In genomic region chr5:115126578-115127312, GRCm38 (mm10) we compare ENCODE assay signal across 17 mouse cellular contexts. TPM values are rescaled to one million over a fixed set of nuclear protein-coding genes. Genes with fewer than 3 reads are reported as not detected.
DNase-seq lines count a peak whose midpoint lies in the region; ATAC-seq and TF ChIP-seq lines count a peak whose summit lies in the region.
"Had no signal": no experiment of that assay in that cellular context is flagged by ENCODE, and none has a peak within 500 bp of the region (broad histone marks: within the 10 kb centered on the region; RNA-seq: fewer than 3 reads in every experiment).

No protein-coding gene starts in this region.

- DNase-seq in layer of hippocampus, adult 2 months (ENCODE audit: low spot score in 2 of 2), result no peak
- no peak for DNase-seq in layer of hippocampus, postnatal 10 days (ENCODE audit: low spot score in 2 of 2)
- no peak for DNase-seq in G1E (ENCODE audit: low spot score)
- peak; percentile 66 for DNase-seq in naive thymus-derived CD4-positive, alpha-beta T cell, adult 2 months (ENCODE audit: low read depth)
- no peak for DNase-seq in forebrain, embryonic 10.5 days (ENCODE audit: extremely low spot score, low spot score)
- DNase-seq: forebrain, postnatal 0 days; right cerebral cortex, adult 18-20 months; thymus, postnatal 14 days had no signal

- H3K9me3 ChIP-seq in G1E (replicated peaks), result no peaks in the 10 kb centered on the region
- H3K9me3 ChIP-seq in forebrain, embryonic 10.5 days, result no peaks in the 10 kb centered on the region
- H3K9me3 ChIP-seq: heart, embryonic 15.5 days; hindbrain, embryonic 15.5 days; limb, embryonic 15.5 days; midbrain, embryonic 13.5 days had no signal

- 91% methylated on average over 28 of the region's 28 CpGs for WGBS in forebrain, embryonic 10.5 days

- peaks cover 13% of the 10 kb centered on the region for H3K79me2 ChIP-seq in C2C12 (ENCODE audit: control insufficient read depth, insufficient read depth)

- TF ChIP-seq CTCF in layer of hippocampus, adult 2 months (conservative IDR thresholded peaks at IDR 0.05), result no peak
- TF ChIP-seq CTCF in C2C12 (IDR thresholded peaks at IDR 0.05; ENCODE audit: control insufficient read depth, insufficient read depth, insufficient read length) (no peak), G1E (IDR thresholded peaks at IDR 0.05; ENCODE audit: low read depth, low read length) (no peak)

- peaks cover 2% of the 10 kb centered on the region for H3K79me3 ChIP-seq in C2C12 (ENCODE audit: low read depth)

- H3K4me1 ChIP-seq in G1E (ENCODE audit: insufficient read depth, low read depth, low read length), result peaks cover 21% of the 10 kb centered on the region
- peaks cover 8% of the 10 kb centered on the region for H3K4me1 ChIP-seq in forebrain, embryonic 10.5 days

- peak overlapping the region; percentile 78; the same call in 1 of the 2 replicates for H3K27ac ChIP-seq in layer of hippocampus, adult 2 months
- no peak overlapping the region for H3K27ac ChIP-seq in forebrain, embryonic 10.5 days
- H3K27ac ChIP-seq: heart, embryonic 15.5 days; limb, embryonic 15.5 days had no signal

- H3K4me3 ChIP-seq in layer of hippocampus, adult 2 months, result no peak overlapping the region
- H3K4me3 ChIP-seq in C2C12 (ENCODE audit: insufficient read depth, poor library complexity, severe bottlenecking) (no peak overlapping the region), G1E (ENCODE audit: low read depth, low read length) (no peak overlapping the region)
- no peak overlapping the region for H3K4me3 ChIP-seq in forebrain, embryonic 10.5 days
- H3K4me3 ChIP-seq: heart, embryonic 15.5 days; hindbrain, embryonic 15.5 days; limb, embryonic 15.5 days; midbrain, embryonic 13.5 days had no signal

- H3K36me3 ChIP-seq in C2C12 (ENCODE audit: control insufficient read depth, insufficient read depth) (peaks cover 46% of the 10 kb centered on the region), G1E (replicated peaks) (peaks cover 93% of the 10 kb centered on the region)
- H3K36me3 ChIP-seq in forebrain, embryonic 10.5 days (replicated peaks), result peaks cover 99% of the 10 kb centered on the region

- no peaks in the 10 kb centered on the region for H3K27me3 ChIP-seq in C2C12 (ENCODE audit: control insufficient read depth, insufficient read depth, insufficient read length)
- no peaks in the 10 kb centered on the region for H3K27me3 ChIP-seq in G1E (ENCODE audit: insufficient read depth, low read length)
- no peaks in the 10 kb centered on the region for H3K27me3 ChIP-seq in forebrain, embryonic 10.5 days (ENCODE audit: poor library complexity, severe bottlenecking)
- H3K27me3 ChIP-seq: heart, embryonic 15.5 days; hindbrain, embryonic 15.5 days; limb, embryonic 15.5 days; midbrain, embryonic 13.5 days had no signal

- peak; percentile 56 for ATAC-seq in G1E (ENCODE audit: extremely low read depth, insufficient number of reproducible peaks, low FRiP score, poor library complexity, severe bottlenecking)
- no peak for ATAC-seq in megakaryocyte-erythroid progenitor cell, adult 5-6 weeks (replicated peaks; ENCODE audit: low FRiP score, low TSS enrichment, poor library complexity, severe bottlenecking)
- ATAC-seq: forebrain, postnatal 0 days; midbrain, embryonic 13.5 days had no signal

- no peak overlapping the region for H3ac ChIP-seq in C2C12 (ENCODE audit: control insufficient read depth, insufficient read length, low read depth)

TF ChIP-seq in C2C12, 6 proteins besides CTCF, POLR2A, EP300 and RAD21:
- TF ChIP-seq USF1 (IDR thresholded peaks at IDR 0.05; ENCODE audit: low read depth) (peak; percentile 2), MYOD1 (IDR thresholded peaks at IDR 0.05; ENCODE audit: control insufficient read depth, insufficient read length, low read depth) (no peak)

RNA-seq across cellular contexts. Expression of gene Acads, which starts 7.6 kb away (rescaled TPM):
- 1 to 10 TPM; 6.5 to 7.3 TPM for total RNA-seq in layer of hippocampus, adult 2 months (2021)
- total RNA-seq in layer of hippocampus, postnatal 10 days (2021), result 1 to 10 TPM; 6.8 to 9.9 TPM
- polyA plus RNA-seq in C2C12 (2012; fragmentation: generic; extraction: Trizol), result 56.9 TPM
- 23.4 and 28.1 TPM in 2 replicates for total RNA-seq in G1E (2014; fragmentation: Nextera tagmentation)
- total RNA-seq in G1E (2017), result 23.0 and 26.3 TPM in 2 replicates
- 62.6 and 63.4 TPM in 2 replicates for polyA plus RNA-seq in G1E (2012)
- polyA plus RNA-seq in forebrain, embryonic 10.5 days (2016; fragmentation: Nextera tagmentation; extraction: Ambion mirVana), result 59.9 and 66.9 TPM in 2 replicates
- 39.6 and 50.3 TPM in 2 replicates for total RNA-seq in megakaryocyte-erythroid progenitor cell, adult 5-6 weeks (2014; fragmentation: Nextera tagmentation)
- total RNA-seq in megakaryocyte-erythroid progenitor cell, adult 5-6 weeks (2017), result 19.2 and 24.8 TPM in 2 replicates

RNA-seq across cellular contexts. Expression of gene Unc119b, which starts 8.0 kb away (rescaled TPM):
- total RNA-seq in layer of hippocampus, adult 2 months (2021), result 10 to 100 TPM; 25.9 to 28.0 TPM
- total RNA-seq in layer of hippocampus, postnatal 10 days (2021), result 10 to 100 TPM; 26.7 to 29.8 TPM
- polyA plus RNA-seq in C2C12 (2012; fragmentation: generic; extraction: Trizol) (39.0 TPM), G1E (2012) (32.8 and 32.9 TPM in 2 replicates)
- total RNA-seq in G1E (2014; fragmentation: Nextera tagmentation) (12.2 and 12.5 TPM in 2 replicates), G1E (2017) (14.3 and 16.0 TPM in 2 replicates)
- 75.4 and 77.6 TPM in 2 replicates for polyA plus RNA-seq in forebrain, embryonic 10.5 days (2016; fragmentation: Nextera tagmentation; extraction: Ambion mirVana)
- 13.8 and 15.5 TPM in 2 replicates for total RNA-seq in megakaryocyte-erythroid progenitor cell, adult 5-6 weeks (2014; fragmentation: Nextera tagmentation)
- total RNA-seq in megakaryocyte-erythroid progenitor cell, adult 5-6 weeks (2017), result 7.1 and 12.7 TPM in 2 replicates

RNA-seq across cellular contexts. Expression of gene Gm10401, which starts 28.6 kb away (rescaled TPM):
- not detected for total RNA-seq in layer of hippocampus, adult 2 months (2021)
- total RNA-seq in layer of hippocampus, postnatal 10 days (2021), result not detected
- polyA plus RNA-seq in C2C12 (2012; fragmentation: generic; extraction: Trizol) (6.5 TPM), G1E (2012) (not detected in 2 replicates)
- total RNA-seq in G1E (2014; fragmentation: Nextera tagmentation) (not detected in 2 replicates), G1E (2017) (0.46 and 0.49 TPM in 2 replicates)
- polyA plus RNA-seq in forebrain, embryonic 10.5 days (2016; fragmentation: Nextera tagmentation; extraction: Ambion mirVana), result 18.3 and 22.9 TPM in 2 replicates
- not detected in 2 replicates for total RNA-seq in megakaryocyte-erythroid progenitor cell, adult 5-6 weeks (2014; fragmentation: Nextera tagmentation)
- total RNA-seq in megakaryocyte-erythroid progenitor cell, adult 5-6 weeks (2017), result 6.0 TPM in 1 of 2 replicates, not detected in the other
- total RNA-seq: forebrain, postnatal 0 days; gastrocnemius, postnatal 4 days; left cerebral cortex, adult 8-10 months; neutrophil, adult 5-6 weeks had no signal

RNA-seq across cellular contexts. Expression of gene Mlec, which starts 31.2 kb away (rescaled TPM):
- 10 to 100 TPM; 75.7 to 84.7 TPM for total RNA-seq in layer of hippocampus, adult 2 months (2021)
- total RNA-seq in layer of hippocampus, postnatal 10 days (2021), result 10 to 100 TPM; 75.1 to 78.2 TPM
- polyA plus RNA-seq in C2C12 (2012; fragmentation: generic; extraction: Trizol) (120 TPM), G1E (2012) (105 and 119 TPM in 2 replicates)
- total RNA-seq in G1E (2014; fragmentation: Nextera tagmentation) (191 and 201 TPM in 2 replicates), G1E (2017) (198 and 202 TPM in 2 replicates)
- polyA plus RNA-seq in forebrain, embryonic 10.5 days (2016; fragmentation: Nextera tagmentation; extraction: Ambion mirVana), result 64.2 and 67.3 TPM in 2 replicates
- total RNA-seq in megakaryocyte-erythroid progenitor cell, adult 5-6 weeks (2014; fragmentation: Nextera tagmentation), result 86.1 and 86.4 TPM in 2 replicates
- 101 and 113 TPM in 2 replicates for total RNA-seq in megakaryocyte-erythroid progenitor cell, adult 5-6 weeks (2017)
